Mouse (Mus musculus): ENCODE measurements at regions not wholly inside any gene's neighbourhood (a gene's known extent, or its start where the extent isn't known, plus 50 kb on each side); places are given as distances from the start of the nearest gene placed in this dataset.

DNA sequence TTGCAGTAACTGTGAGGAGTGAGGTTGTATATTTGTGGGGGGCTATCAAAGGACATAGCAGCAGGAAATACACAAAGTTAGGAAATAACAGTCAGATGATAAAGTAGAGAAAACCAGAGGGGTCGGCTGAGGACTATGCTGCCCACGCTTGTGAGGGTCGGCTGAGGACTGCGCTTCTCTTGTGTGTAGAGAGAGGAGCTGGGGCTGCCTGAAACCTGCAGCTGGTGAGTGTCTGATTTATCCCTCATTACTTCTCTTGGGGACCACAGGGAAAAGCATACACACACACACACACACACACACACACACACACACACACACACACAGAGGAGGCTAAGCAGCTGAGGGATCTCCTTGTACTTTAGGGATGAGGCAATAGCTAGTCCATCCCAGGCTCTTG, 124.3 kb upstream of the Rbfox1 start:
- Histone ChIP-seq H3K9ac (no peak overlapping the region), H3K27me3 (no peaks in the 10 kb centered on the region), H3K4me1 (replicated peaks) (no peaks in the 10 kb centered on the region), H3K4me3 (no peak overlapping the region), H3K36me3 (no peaks in the 10 kb centered on the region), H3K27ac (no peak overlapping the region), H3K4me2 (no peak overlapping the region), H3K9me3 (replicated peaks) (no peaks in the 10 kb centered on the region)
- 86% methylated on average over 4 of the region's 4 CpGs for WGBS
- no peak for ATAC-seq (replicated peaks; ENCODE audit: insufficient number of reproducible peaks, insufficient read depth, low FRiP score, low read depth)

DNA sequence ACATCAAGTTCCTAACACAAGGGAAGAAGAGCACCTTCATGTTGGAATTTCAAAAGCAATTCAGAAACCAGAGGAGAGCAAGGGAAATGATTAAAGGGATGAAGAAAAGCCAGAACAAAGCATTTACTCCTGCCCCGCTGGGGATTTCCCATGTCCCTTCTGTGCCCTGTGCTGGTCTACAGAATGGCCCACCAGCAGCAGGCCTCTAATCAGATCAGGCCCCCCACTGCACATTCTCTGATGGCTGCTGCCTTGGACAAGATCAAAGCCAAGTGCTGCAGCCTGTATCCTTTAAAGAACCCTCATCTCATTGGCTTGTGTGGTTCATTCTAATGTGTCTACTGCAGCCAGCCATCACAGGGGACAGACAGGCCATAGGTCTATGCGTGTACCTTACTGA, 126.1 kb upstream of the Rbfox1 start:
- Histone ChIP-seq H3K27ac (no peak overlapping the region), H3K9ac (no peak overlapping the region), H3K9me3 (replicated peaks) (no peaks in the 10 kb centered on the region), H3K27me3 (no peaks in the 10 kb centered on the region), H3K4me1 (replicated peaks) (no peaks in the 10 kb centered on the region), H3K36me3 (no peaks in the 10 kb centered on the region), H3K4me2 (no peak overlapping the region), H3K4me3 (no peak overlapping the region)
- no peak for ATAC-seq (replicated peaks; ENCODE audit: insufficient number of reproducible peaks, insufficient read depth, low FRiP score, low read depth)
- WGBS = 70% methylated on average over 2 of the region's 2 CpGs

DNA sequence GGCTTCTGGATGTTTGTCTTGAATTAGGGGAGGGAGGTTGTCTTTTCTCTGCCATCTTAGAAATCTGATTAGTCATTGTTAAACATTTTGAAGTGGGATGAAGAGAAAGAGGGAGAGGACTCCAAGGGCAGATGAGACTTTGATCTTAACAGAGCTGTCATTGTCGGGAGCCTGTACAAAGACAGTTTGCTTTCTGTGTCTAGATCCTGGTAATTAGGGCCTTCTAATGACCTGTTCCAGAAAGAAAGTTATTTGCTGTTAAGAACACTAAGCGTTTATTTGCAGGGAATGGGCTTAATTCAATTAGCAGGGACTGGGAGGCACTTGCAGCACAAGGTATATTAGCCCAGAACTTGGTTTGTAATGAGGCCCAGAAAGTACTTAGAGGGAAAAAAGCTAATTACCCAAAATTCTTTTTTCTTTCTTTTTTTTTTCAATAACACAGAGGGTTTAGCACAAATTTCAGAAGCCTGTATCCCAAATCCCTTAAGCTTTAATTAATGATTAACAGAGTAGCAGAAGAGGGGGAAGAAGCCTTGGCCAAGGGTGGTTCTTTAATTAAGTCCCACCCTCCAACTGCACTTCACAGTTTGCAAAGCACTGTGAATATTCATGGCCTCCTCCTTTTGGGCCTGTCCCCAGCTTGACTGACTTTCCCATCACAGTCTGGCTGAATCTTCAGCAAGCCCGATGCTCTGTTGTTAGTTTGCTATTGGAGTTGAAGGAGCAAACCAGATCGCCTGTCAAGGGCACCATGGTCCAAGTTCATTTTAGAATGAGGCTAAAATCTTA, 142.2 kb upstream of the Rbfox1 start:
- Histone ChIP-seq H3K4me3 (no peak overlapping the region), H3K9ac (no peak overlapping the region), H3K9me3 (replicated peaks) (no peaks in the 10 kb centered on the region), H3K4me1 (replicated peaks) (no peaks in the 10 kb centered on the region), H3K36me3 (no peaks in the 10 kb centered on the region), H3K27me3 (no peaks in the 10 kb centered on the region), H3K27ac (no peak overlapping the region), H3K4me2 (no peak overlapping the region)
- whole genome bisulfite sequencing = 65% methylated on average over 4 of the region's 4 CpGs
- ATAC-seq (replicated peaks; ENCODE audit: insufficient number of reproducible peaks, insufficient read depth, low FRiP score, low read depth) = no peak

DNA sequence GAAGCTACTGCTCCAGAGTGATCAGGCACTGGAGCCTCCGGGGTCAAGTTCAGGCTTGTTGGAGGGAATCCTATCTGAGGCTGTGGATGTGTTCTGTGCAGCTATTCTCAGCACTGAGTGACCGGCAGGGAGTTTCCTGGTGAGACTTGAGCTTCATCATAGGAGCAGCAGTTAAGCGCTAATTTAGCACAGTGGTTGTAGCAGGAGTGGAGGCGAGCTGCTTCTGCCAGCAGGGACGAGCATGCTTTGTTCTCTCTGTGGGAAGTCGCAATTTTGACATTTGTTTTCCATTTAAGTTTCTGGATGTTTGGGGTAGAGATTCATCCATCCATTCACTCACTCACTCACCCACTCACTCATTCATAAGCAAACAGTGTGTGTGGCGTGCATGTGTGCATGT, 144.4 kb upstream of the Rbfox1 start:
- Histone ChIP-seq H3K9ac (no peak overlapping the region), H3K4me1 (replicated peaks) (no peaks in the 10 kb centered on the region), H3K27me3 (no peaks in the 10 kb centered on the region), H3K4me2 (no peak overlapping the region), H3K4me3 (no peak overlapping the region), H3K27ac (no peak overlapping the region), H3K36me3 (no peaks in the 10 kb centered on the region), H3K9me3 (replicated peaks) (no peaks in the 10 kb centered on the region)
- WGBS = 65% methylated on average over 7 of the region's 7 CpGs
- ATAC-seq (replicated peaks; ENCODE audit: insufficient number of reproducible peaks, insufficient read depth, low FRiP score, low read depth) = no peak

DNA sequence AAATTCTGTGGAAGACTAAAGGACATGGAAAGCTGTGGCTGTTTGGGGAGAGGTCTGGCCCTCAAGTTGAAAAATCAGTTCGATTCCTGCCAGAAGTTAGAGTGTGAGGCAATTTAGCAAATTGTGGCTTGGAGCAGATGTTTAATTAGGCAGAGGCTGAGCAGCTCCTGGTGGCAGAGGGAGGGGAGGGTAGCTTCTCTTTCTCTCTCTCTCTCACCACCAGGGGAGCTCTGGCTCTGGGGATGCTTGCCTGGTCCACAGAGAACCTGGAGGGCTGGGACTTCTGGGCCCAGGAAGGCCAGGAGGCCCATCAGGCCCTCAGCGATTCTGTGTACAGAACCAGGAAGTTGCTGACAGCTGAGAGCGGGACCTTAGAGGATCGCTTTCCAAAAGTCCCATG, 151.5 kb upstream of the Rbfox1 start:
- WGBS = 55% methylated on average over 4 of the region's 4 CpGs
- no peak overlapping the region for H3K4me2 ChIP-seq
- no peaks in the 10 kb centered on the region for H3K4me1 ChIP-seq (replicated peaks)
- ATAC-seq (replicated peaks; ENCODE audit: insufficient number of reproducible peaks, insufficient read depth, low FRiP score, low read depth) = no peak
- H3K27ac ChIP-seq = no peak overlapping the region
- no peaks in the 10 kb centered on the region for H3K9me3 ChIP-seq (replicated peaks)
- no peaks in the 10 kb centered on the region for H3K27me3 ChIP-seq
- H3K4me3 ChIP-seq = no peak overlapping the region
- H3K9ac ChIP-seq = no peak overlapping the region
- no peaks in the 10 kb centered on the region for H3K36me3 ChIP-seq

DNA sequence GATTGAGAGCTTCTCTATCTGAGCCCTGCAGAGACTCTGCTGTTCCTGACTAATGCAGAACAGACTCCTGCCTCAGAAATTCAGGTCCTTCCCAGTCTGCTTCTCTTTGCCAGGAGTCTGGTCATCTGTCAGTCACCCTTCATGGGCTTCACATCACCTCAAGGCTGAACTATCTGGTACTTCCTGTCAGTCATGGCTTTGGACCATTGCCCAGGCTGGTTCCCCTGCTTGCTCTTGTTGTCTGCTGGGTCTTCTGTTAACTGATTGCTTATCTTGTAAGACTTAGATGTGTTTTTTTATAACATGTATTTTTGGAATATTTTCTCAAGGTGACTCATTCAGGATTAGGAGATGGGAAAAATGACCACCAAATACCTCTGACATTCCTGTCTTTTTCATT, 162.6 kb upstream of the Rbfox1 start:
- Histone ChIP-seq H3K27ac (no peak overlapping the region), H3K9ac (no peak overlapping the region), H3K27me3 (no peaks in the 10 kb centered on the region), H3K4me3 (no peak overlapping the region), H3K9me3 (replicated peaks) (no peaks in the 10 kb centered on the region), H3K4me1 (replicated peaks) (no peaks in the 10 kb centered on the region), H3K36me3 (no peaks in the 10 kb centered on the region), H3K4me2 (no peak overlapping the region)
- ATAC-seq (replicated peaks; ENCODE audit: insufficient number of reproducible peaks, insufficient read depth, low FRiP score, low read depth) = no peak

DNA sequence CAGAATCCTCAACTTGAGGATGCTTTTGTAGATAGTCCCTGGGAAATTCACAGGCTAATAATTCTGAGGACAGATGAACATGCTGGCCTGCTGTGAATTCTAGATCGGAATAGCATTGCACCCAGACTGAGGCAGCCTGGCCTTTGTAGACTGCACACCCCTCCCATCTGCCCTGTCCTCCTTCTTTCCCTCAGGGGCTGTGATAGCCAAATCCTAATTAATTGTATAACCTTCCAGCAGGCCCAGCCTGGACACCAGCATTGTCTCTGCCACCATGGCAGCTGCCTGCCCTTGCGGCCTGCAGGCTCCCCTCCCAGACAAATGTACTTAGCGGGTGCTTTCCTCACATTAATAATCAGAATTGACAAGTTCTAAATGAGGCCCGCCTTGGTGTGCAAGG, 171.7 kb upstream of the Rbfox1 start:
- Histone ChIP-seq H3K4me2 (no peak overlapping the region), H3K27ac (no peak overlapping the region), H3K4me1 (replicated peaks) (no peaks in the 10 kb centered on the region), H3K4me3 (no peak overlapping the region), H3K27me3 (no peaks in the 10 kb centered on the region), H3K36me3 (no peaks in the 10 kb centered on the region), H3K9ac (no peak overlapping the region), H3K9me3 (replicated peaks) (no peaks in the 10 kb centered on the region)
- ATAC-seq (replicated peaks; ENCODE audit: insufficient number of reproducible peaks, insufficient read depth, low FRiP score, low read depth) = no peak
- 77% methylated on average over 4 of the region's 4 CpGs for WGBS

DNA sequence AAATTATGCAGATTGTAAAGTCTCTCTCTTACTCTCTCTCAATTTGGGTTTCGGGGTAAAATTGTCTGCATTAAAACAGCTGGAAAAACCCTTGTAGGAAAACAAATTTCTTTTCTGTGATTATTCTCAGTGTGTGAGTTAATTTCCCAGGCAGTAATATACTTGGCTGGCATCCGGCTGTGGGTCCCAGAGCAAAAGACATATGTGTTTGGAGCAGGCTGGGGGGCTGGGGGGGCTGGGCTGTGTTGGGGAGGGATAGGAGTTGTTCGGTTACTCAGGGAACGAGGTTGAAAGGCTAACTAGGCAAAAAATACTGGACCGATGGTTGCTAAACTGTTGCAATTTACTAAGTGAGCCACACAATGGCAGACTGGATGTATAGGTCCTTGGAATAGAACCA, 175.3 kb upstream of the Rbfox1 start:
- Histone ChIP-seq H3K4me3 (no peak overlapping the region), H3K4me2 (no peak overlapping the region), H3K27me3 (no peaks in the 10 kb centered on the region), H3K36me3 (no peaks in the 10 kb centered on the region), H3K27ac (no peak overlapping the region), H3K4me1 (replicated peaks) (no peaks in the 10 kb centered on the region), H3K9me3 (replicated peaks) (no peaks in the 10 kb centered on the region), H3K9ac (no peak overlapping the region)
- no peak for ATAC-seq (replicated peaks; ENCODE audit: insufficient number of reproducible peaks, insufficient read depth, low FRiP score, low read depth)
- 76% methylated on average over 5 of the region's 5 CpGs for WGBS

DNA sequence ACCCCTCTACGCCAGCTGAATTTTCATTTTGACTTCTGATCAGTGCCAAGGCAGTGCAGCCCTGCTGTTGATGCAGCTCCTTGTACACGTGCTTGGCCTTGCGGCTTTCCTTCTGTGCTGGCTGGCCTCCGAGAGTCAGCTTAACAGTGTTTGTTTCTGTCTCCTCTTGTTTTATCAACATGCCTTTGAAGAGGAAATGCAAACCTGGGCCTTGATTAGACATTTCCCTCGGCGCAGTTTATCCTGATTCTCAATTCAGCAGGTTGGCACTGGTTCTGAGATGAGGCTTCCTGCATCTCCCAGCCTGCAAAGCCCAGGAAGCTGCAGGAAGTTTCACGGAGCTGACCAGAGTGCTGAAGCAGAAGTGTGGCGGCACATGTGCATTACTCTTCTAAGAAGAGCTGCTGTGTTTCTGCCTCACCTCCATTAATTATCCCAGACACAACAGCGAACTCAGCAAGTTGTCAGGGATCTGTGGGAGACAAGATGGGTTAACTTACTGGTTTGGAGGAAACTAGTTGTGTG, 184.4 kb upstream of the Rbfox1 start:
- Histone ChIP-seq H3K4me3 (no peak overlapping the region), H3K9me3 (replicated peaks) (no peaks in the 10 kb centered on the region), H3K36me3 (no peaks in the 10 kb centered on the region), H3K27ac (no peak overlapping the region), H3K9ac (no peak overlapping the region), H3K27me3 (no peaks in the 10 kb centered on the region), H3K4me2 (no peak overlapping the region), H3K4me1 (replicated peaks) (no peaks in the 10 kb centered on the region)
- 48% methylated on average over 9 of the region's 9 CpGs for WGBS
- ATAC-seq (replicated peaks; ENCODE audit: insufficient number of reproducible peaks, insufficient read depth, low FRiP score, low read depth) = no peak

DNA sequence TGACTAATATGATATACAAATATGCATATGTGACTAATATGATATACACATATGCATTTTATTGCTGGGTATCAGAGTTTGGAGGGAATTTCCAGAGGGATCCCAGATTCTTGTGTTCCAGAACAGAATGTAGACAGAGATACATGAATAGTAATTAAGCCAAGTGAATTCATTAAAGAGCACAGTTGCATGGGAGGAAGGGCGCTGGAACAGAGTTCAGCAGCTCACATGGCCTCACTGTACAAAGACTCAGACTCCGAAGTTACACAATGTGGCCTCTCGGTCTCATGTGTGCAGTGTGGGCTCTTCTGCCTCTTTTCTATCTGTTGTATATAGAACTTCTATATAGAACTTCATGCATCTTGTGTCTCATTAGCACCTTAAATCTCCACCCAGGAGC, 196.8 kb upstream of the Rbfox1 start:
- Histone ChIP-seq H3K9me3 (replicated peaks) (no peaks in the 10 kb centered on the region), H3K4me2 (no peak overlapping the region), H3K9ac (no peak overlapping the region), H3K27ac (no peak overlapping the region), H3K4me3 (no peak overlapping the region), H3K4me1 (replicated peaks) (no peaks in the 10 kb centered on the region), H3K36me3 (no peaks in the 10 kb centered on the region), H3K27me3 (no peaks in the 10 kb centered on the region)
- WGBS = 82% methylated on average over 3 of the region's 3 CpGs
- no peak for ATAC-seq (replicated peaks; ENCODE audit: insufficient number of reproducible peaks, insufficient read depth, low FRiP score, low read depth)

DNA sequence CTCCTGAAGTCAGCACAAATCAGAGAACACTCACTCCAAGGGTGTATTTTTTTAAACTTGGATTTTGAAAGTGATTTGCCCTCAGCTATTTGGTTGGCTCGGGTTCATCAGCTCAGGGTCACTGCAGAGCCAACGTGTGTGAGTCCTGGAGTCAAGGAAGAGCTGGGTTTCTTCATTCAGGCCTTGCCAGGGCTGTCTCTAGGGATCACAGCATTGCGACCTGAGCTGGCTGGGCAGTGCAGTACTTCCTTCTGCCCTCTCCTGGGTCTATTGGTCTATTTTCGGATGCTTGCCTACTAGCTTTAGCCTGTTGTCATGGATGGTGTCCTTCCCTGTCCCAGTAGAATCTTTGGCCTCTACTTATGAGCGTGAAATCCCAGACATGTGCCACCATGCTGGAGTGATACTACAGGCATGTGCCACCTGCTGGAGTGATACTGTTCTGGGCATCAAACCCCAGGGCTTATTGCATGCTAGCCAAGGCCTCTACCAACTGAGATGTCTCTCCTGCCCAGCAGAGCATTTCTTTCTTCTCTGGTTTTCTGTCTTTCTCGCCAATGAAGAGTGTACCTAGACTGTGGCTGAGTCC, 211.7 kb upstream of the Rbfox1 start:
- Histone ChIP-seq H3K27me3 (no peaks in the 10 kb centered on the region), H3K9me3 (replicated peaks) (no peaks in the 10 kb centered on the region), H3K9ac (no peak overlapping the region), H3K36me3 (no peaks in the 10 kb centered on the region), H3K4me3 (no peak overlapping the region), H3K4me1 (replicated peaks) (no peaks in the 10 kb centered on the region), H3K4me2 (no peak overlapping the region), H3K27ac (no peak overlapping the region)
- WGBS = 65% methylated on average over 6 of the region's 6 CpGs
- no peak for ATAC-seq (replicated peaks; ENCODE audit: insufficient number of reproducible peaks, insufficient read depth, low FRiP score, low read depth)

DNA sequence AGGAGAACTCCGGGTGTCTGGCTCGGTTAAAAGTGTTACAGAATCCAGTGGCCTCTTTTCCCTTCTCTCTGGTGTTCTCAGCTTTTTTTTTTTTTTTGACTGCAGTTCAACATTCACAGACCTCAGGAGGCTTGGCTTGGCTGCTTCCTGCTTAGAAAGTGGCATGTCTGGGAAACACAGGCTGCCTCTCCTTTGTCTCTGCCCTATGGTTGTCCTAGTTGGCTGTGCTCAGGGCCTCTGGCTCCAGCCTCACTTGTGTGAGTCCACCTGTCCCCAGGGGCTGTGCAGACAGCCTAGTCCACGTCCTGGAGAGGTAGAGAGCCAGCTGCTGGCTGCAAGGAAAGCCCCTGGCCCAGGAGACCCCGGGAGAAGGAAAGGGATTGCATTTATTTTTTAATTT, 212.3 kb upstream of the Rbfox1 start:
- Histone ChIP-seq H3K9ac (no peak overlapping the region), H3K27me3 (no peaks in the 10 kb centered on the region), H3K36me3 (no peaks in the 10 kb centered on the region), H3K27ac (no peak overlapping the region), H3K9me3 (replicated peaks) (no peaks in the 10 kb centered on the region), H3K4me1 (replicated peaks) (no peaks in the 10 kb centered on the region), H3K4me3 (no peak overlapping the region), H3K4me2 (no peak overlapping the region)
- 60% methylated on average over 4 of the region's 4 CpGs for WGBS
- no peak for ATAC-seq (replicated peaks; ENCODE audit: insufficient number of reproducible peaks, insufficient read depth, low FRiP score, low read depth)

Measured in heart, embryonic 15.5 days (tissue).